Mouse (Mus musculus): ENCODE results near the gene Rock2. TPM values are rescaled to one million over a fixed set of nuclear protein-coding genes. Genes with fewer than 3 reads are reported as not detected.

Gene Rock2
- polyA plus RNA-seq, 1 experiment = 5.9 TPM

- Histone ChIP-seq H3K4me1 (ENCODE audit: control insufficient read depth, insufficient read depth, low read length) (no peaks in the 10 kb centered on the region), H3K4me3 (ENCODE audit: insufficient read depth, low read depth, low read length) (no peak overlapping the region), H3K36me3 (ENCODE audit: control insufficient read depth, insufficient read depth, low read length) (peaks cover 11% of the 10 kb centered on the region), H3K27ac (ENCODE audit: insufficient read depth, low read depth, low read length) (no peak overlapping the region), H3K27me3 (replicated peaks; ENCODE audit: control insufficient read depth, insufficient read depth, low read length) (no peaks in the 10 kb centered on the region)
- no peak for TF ChIP-seq CTCF (conservative IDR thresholded peaks at IDR 0.05; ENCODE audit: insufficient read depth, insufficient read length, low read depth, low read length)
- TF ChIP-seq POLR2A (IDR thresholded peaks at IDR 0.05; ENCODE audit: low read depth, low read length) = no peak
- no peak for DNase-seq
- WGBS = 93% methylated on average over 2 of the region's 2 CpGs
Observed at GRCm38 (mm10) chr12:16966811-16967210, 72.1 kb downstream of the Rock2 start.

DNA sequence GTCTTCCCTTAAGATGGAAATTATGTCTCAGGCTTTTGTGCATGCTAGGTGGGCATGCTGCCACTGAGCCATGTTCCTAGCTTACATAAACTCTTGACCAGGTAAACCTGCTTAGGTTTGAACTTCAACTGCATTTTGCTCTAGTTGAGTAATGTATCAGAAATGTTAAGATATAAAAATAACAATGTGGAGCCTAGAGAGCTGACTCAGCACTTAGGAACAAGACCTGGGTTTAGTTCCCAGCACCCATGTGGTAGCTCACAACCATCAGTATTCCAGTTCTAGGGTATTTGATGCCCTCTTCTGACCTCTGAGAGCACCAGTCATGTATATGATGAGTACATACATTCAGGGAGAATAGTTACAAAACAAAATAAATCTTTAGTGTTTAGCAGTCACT lies 82.4 kb downstream of the Rock2 start:
- H3K36me3 ChIP-seq (ENCODE audit: control insufficient read depth, insufficient read depth, low read length) = peaks cover 14% of the 10 kb centered on the region
- TF ChIP-seq CTCF (conservative IDR thresholded peaks at IDR 0.05; ENCODE audit: insufficient read depth, insufficient read length, low read depth, low read length) = no peak
- TF ChIP-seq POLR2A (IDR thresholded peaks at IDR 0.05; ENCODE audit: low read depth, low read length) = no peak

GRCm38 (mm10) chr12:16985778-16986177 lies 91.1 kb downstream of the Rock2 start:
- TF ChIP-seq POLR2A (IDR thresholded peaks at IDR 0.05; ENCODE audit: low read depth, low read length) (no peak), CTCF (conservative IDR thresholded peaks at IDR 0.05; ENCODE audit: insufficient read depth, insufficient read length, low read depth, low read length) (no peak)
- peaks cover 7% of the 10 kb centered on the region; the same call in 1 of the 2 replicates for H3K36me3 ChIP-seq (ENCODE audit: control insufficient read depth, insufficient read depth, low read length)
- no peaks in the 10 kb centered on the region for H3K27me3 ChIP-seq (replicated peaks; ENCODE audit: control insufficient read depth, insufficient read depth, low read length)
- H3K4me1 ChIP-seq (ENCODE audit: control insufficient read depth, insufficient read depth, low read length) = no peaks in the 10 kb centered on the region
- no peak for DNase-seq
- H3K4me3 ChIP-seq (ENCODE audit: insufficient read depth, low read depth, low read length) = no peak overlapping the region
- no peak overlapping the region for H3K27ac ChIP-seq (ENCODE audit: insufficient read depth, low read depth, low read length)
- 94% methylated on average over 1 of the region's 1 CpGs for WGBS

More for the DNA sequence above, 82.4 kb downstream of the Rock2 start:
- Histone ChIP-seq H3K4me1 (ENCODE audit: control insufficient read depth, insufficient read depth, low read length) (no peaks in the 10 kb centered on the region), H3K4me3 (ENCODE audit: insufficient read depth, low read depth, low read length) (no peak overlapping the region), H3K27ac (ENCODE audit: insufficient read depth, low read depth, low read length) (no peak overlapping the region), H3K27me3 (replicated peaks; ENCODE audit: control insufficient read depth, insufficient read depth, low read length) (no peaks in the 10 kb centered on the region)
- DNase-seq = no peak

DNA sequence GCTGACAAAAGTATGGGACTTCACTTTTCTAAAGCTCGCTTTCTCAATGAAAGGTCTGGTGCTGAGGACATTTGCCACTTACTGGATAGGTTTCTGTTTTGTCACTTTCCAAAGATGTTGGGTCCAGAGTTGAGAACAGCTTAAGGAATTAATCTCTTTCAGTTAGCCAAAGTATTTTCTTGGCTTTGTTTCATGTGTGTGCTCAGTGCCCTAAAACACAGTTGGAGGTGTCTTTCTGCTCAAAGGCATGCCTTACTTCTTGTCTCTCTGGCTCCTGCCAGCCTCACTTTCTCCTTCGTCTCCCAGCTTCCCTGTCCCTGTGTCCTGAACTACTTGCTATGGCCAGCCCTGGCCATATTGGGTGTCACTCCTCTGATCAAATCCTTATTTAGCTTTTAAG lies 96.7 kb downstream of the Rock2 start:
- Histone ChIP-seq H3K36me3 (ENCODE audit: control insufficient read depth, insufficient read depth, low read length) (no peaks in the 10 kb centered on the region; the same call in 1 of the 2 replicates), H3K27me3 (replicated peaks; ENCODE audit: control insufficient read depth, insufficient read depth, low read length) (no peaks in the 10 kb centered on the region), H3K27ac (ENCODE audit: insufficient read depth, low read depth, low read length) (no peak overlapping the region), H3K4me3 (ENCODE audit: insufficient read depth, low read depth, low read length) (no peak overlapping the region), H3K4me1 (ENCODE audit: control insufficient read depth, insufficient read depth, low read length) (no peaks in the 10 kb centered on the region)
- TF ChIP-seq CTCF (conservative IDR thresholded peaks at IDR 0.05; ENCODE audit: insufficient read depth, insufficient read length, low read depth, low read length) (no peak), POLR2A (IDR thresholded peaks at IDR 0.05; ENCODE audit: low read depth, low read length) (no peak)
- DNase-seq = no peak
- WGBS = 94% methylated on average over 2 of the region's 2 CpGs

DNA sequence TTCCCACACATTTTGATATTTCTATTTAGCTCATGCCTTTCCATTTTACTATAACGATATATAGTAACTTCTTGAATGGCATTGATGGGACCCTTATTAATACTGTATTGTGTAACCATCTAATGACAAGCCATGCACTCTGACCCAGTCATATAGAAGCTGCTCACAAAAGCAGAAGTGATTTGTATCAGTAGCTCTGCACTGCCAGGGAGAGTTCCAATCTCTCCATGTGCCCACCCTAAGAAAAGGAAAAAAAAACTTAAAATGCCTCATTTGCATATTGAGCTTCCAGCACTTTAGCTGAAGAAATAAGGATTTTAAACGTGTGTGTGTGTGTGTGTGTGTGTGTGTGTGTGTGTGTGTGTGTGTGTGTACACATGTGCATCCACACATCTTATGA lies 97.7 kb downstream of the Rock2 start:
- no peak for DNase-seq
- Histone ChIP-seq H3K4me3 (ENCODE audit: insufficient read depth, low read depth, low read length) (no peak overlapping the region), H3K36me3 (ENCODE audit: control insufficient read depth, insufficient read depth, low read length) (no peaks in the 10 kb centered on the region), H3K27me3 (replicated peaks; ENCODE audit: control insufficient read depth, insufficient read depth, low read length) (no peaks in the 10 kb centered on the region), H3K27ac (ENCODE audit: insufficient read depth, low read depth, low read length) (no peak overlapping the region), H3K4me1 (ENCODE audit: control insufficient read depth, insufficient read depth, low read length) (no peaks in the 10 kb centered on the region)
- TF ChIP-seq CTCF (conservative IDR thresholded peaks at IDR 0.05; ENCODE audit: insufficient read depth, insufficient read length, low read depth, low read length) = no peak
- no peak for TF ChIP-seq POLR2A (IDR thresholded peaks at IDR 0.05; ENCODE audit: low read depth, low read length)
- 89% methylated on average over 2 of the region's 2 CpGs for WGBS

DNA sequence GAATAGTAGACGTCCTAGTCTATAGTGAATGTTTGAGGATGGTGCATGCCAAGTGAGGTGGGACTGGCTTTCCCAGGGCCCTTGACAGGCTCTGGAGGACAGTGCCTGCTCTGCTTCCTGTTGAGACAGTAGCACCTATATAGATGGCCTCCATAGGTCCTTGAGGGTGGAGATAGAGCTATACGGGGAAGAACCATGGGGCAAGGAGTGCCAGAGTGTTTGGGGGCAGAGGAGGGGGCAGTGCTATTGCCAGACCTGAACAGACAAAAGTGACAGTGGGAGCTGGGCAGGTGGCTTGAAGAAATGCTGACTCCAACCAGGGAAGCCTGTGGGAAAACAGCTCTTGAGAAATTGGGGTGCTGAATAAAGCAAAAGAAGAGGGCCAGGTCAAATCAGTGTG lies 99.6 kb downstream of the Rock2 start:
- 75% methylated on average over 2 of the region's 2 CpGs for WGBS
- no peak for TF ChIP-seq CTCF (conservative IDR thresholded peaks at IDR 0.05; ENCODE audit: insufficient read depth, insufficient read length, low read depth, low read length)
- no peak for TF ChIP-seq POLR2A (IDR thresholded peaks at IDR 0.05; ENCODE audit: low read depth, low read length)
- H3K36me3 ChIP-seq (ENCODE audit: control insufficient read depth, insufficient read depth, low read length) = no peaks in the 10 kb centered on the region
- H3K4me1 ChIP-seq (ENCODE audit: control insufficient read depth, insufficient read depth, low read length) = no peaks in the 10 kb centered on the region
- no peak overlapping the region for H3K27ac ChIP-seq (ENCODE audit: insufficient read depth, low read depth, low read length)
- H3K27me3 ChIP-seq (replicated peaks; ENCODE audit: control insufficient read depth, insufficient read depth, low read length) = no peaks in the 10 kb centered on the region
- H3K4me3 ChIP-seq (ENCODE audit: insufficient read depth, low read depth, low read length) = no peak overlapping the region
- no peak for DNase-seq

- WGBS = 88% methylated on average over 5 of the region's 5 CpGs
- no peak overlapping the region for H3K4me3 ChIP-seq (ENCODE audit: insufficient read depth, low read depth, low read length)
- no peak overlapping the region for H3K27ac ChIP-seq (ENCODE audit: insufficient read depth, low read depth, low read length)
- no peak for TF ChIP-seq POLR2A (IDR thresholded peaks at IDR 0.05; ENCODE audit: low read depth, low read length)
- H3K36me3 ChIP-seq (ENCODE audit: control insufficient read depth, insufficient read depth, low read length) = no peaks in the 10 kb centered on the region
- no peak for DNase-seq
- no peaks in the 10 kb centered on the region for H3K27me3 ChIP-seq (replicated peaks; ENCODE audit: control insufficient read depth, insufficient read depth, low read length)
- no peaks in the 10 kb centered on the region for H3K4me1 ChIP-seq (ENCODE audit: control insufficient read depth, insufficient read depth, low read length)
Observed at GRCm38 (mm10) chr12:16996281-16996680, 101.6 kb downstream of the Rock2 start.
